Mouse (Mus musculus) midbrain, embryonic 13.5 days (tissue): ENCODE measurements around the gene Rap1gap. TPM values are rescaled to one million over a fixed set of nuclear protein-coding genes. Genes with fewer than 3 reads are reported as not detected.

Source experiments
- ATAC-seq: fragments of 200-750 bp; cut with Nextera tagmentation; 2 replicates; pipeline ENCODE4 v1.8.0; 2017; ENCODE audit warnings: mild to moderate bottlenecking, moderate TSS enrichment, moderate library complexity
- H3K27ac ChIP-seq: fragments of 300-500 bp; sonication (generic); 2 replicates; pipeline ENCODE4 v1.5.1; 2015; ENCODE audit warnings: inconsistent platforms, mild to moderate bottlenecking, moderate library complexity
- H3K27me3 ChIP-seq: fragments of 300-500 bp; sonication (generic); 2 replicates; pipeline ENCODE4 v1.6.1; 2015; ENCODE audit warnings: mild to moderate bottlenecking, inconsistent platforms
- H3K36me3 ChIP-seq: fragments of 300-500 bp; sonication (generic); 2 replicates; pipeline ENCODE4 v1.6.1; 2015; ENCODE audit warnings: mild to moderate bottlenecking, inconsistent platforms
- H3K4me1 ChIP-seq: fragments of 300-500 bp; sonication (generic); replicated peaks from 2 replicates; pipeline ENCODE4 v1.6.1; 2015; ENCODE audit warnings: inconsistent platforms
- H3K4me2 ChIP-seq: fragments of 300-500 bp; sonication (generic); replicated peaks from 2 replicates; pipeline ENCODE4 v1.6.1; 2015; ENCODE audit warnings: moderate library complexity, mild to moderate bottlenecking, inconsistent platforms
- H3K4me3 ChIP-seq: fragments of 300-500 bp; sonication (generic); replicated peaks from 2 replicates; pipeline ENCODE4 v1.5.1; 2015; ENCODE audit warnings: mild to moderate bottlenecking, inconsistent platforms
- H3K9ac ChIP-seq: fragments of 300-500 bp; sonication (generic); replicated peaks from 2 replicates; pipeline ENCODE4 v1.6.1; 2015; ENCODE audit warnings: mild to moderate bottlenecking, inconsistent platforms
- H3K9me3 ChIP-seq: fragments of 300-500 bp; sonication (generic); 2 replicates; pipeline ENCODE4 v1.6.1; 2016; ENCODE audit warnings: mild to moderate bottlenecking, inconsistent platforms
- WGBS: fragments of 180-500 bp; shearing (Covaris S2); methylation state at CpG from one replicate; pipeline ENCODE4 v1.1.7; 2015; 5-methylcytosine and 5-hydroxymethylcytosine counted together
- polyA plus RNA-seq: library from polyadenylated mRNA; unstranded; fragments of >200 nt; fragmentation: Nextera tagmentation; extraction: Ambion mirVana; gene quantifications from 2 replicates; pipeline ENCODE4 v1.2.1, GENCODE M21; 2015

Rap1gap gene
- polyA plus RNA-seq, 1 experiment from 2014 or later: 30.4 TPM

DNA sequence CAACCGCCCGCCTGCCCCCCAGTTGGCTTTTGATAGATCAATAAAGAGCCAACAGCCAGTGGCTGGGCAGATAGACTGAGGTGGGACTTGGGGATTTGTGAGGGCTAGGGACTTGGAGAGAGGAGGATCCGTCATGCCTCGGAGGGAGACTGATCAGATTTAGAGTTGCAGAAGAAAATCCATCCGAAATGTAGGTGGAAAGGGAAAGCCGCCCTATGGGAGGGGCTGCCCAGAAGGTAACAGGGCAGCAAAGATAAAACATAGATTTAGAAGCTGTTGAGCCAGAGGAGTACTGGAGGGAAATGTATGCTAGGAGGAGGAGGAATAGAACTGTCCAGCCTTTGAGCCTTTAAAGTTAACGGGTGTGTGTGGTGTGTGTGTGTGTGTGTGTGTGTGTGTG lies 88.7 kb downstream of the Rap1gap start:
- ATAC-seq: no peak
- H3K27me3 ChIP-seq: no peaks in the 10 kb centered on the region
- H3K4me1 ChIP-seq: 0 out of 2 replicates have a peak, but pooled peaks cover 12% of the 10 kb centered on the region
- no peak overlapping the region for H3K27ac ChIP-seq
- WGBS: 72% methylated on average over 7 of the region's 7 CpGs
- no peak overlapping the region for H3K4me3 ChIP-seq
- no peak overlapping the region for H3K4me2 ChIP-seq
- H3K9ac ChIP-seq: no peak overlapping the region
- no peaks in the 10 kb centered on the region for H3K36me3 ChIP-seq
- no peaks in the 10 kb centered on the region for H3K9me3 ChIP-seq

- no peak for ATAC-seq
- H3K4me3 ChIP-seq: no peak overlapping the region
- no peaks in the 10 kb centered on the region for H3K9me3 ChIP-seq
- 80% methylated on average over 2 of the region's 2 CpGs for WGBS
- H3K9ac ChIP-seq: no peak overlapping the region
- H3K4me2 ChIP-seq: no peak overlapping the region
- no peak overlapping the region for H3K27ac ChIP-seq
- 0 out of 2 replicates have a peak, but pooled peaks cover 12% of the 10 kb centered on the region for H3K4me1 ChIP-seq
- no peaks in the 10 kb centered on the region for H3K27me3 ChIP-seq
- no peaks in the 10 kb centered on the region for H3K36me3 ChIP-seq
These were observed 89.9 kb downstream of the Rap1gap start for GRCm38 (mm10) chr4:137754446-137754845.

- Histone ChIP-seq H3K27me3 (no peaks in the 10 kb centered on the region), H3K9ac (no peak overlapping the region), H3K36me3 (no peaks in the 10 kb centered on the region), H3K4me2 (no peak overlapping the region), H3K4me3 (no peak overlapping the region), H3K9me3 (no peaks in the 10 kb centered on the region), H3K27ac (no peak overlapping the region), H3K4me1 (peaks cover 25% of the 10 kb centered on the region)
- 77% methylated on average over 9 of the region's 9 CpGs for WGBS
- ATAC-seq: no peak
These were observed 98.4 kb downstream of the Rap1gap start for GRCm38 (mm10) chr4:137762886-137763285.

DNA sequence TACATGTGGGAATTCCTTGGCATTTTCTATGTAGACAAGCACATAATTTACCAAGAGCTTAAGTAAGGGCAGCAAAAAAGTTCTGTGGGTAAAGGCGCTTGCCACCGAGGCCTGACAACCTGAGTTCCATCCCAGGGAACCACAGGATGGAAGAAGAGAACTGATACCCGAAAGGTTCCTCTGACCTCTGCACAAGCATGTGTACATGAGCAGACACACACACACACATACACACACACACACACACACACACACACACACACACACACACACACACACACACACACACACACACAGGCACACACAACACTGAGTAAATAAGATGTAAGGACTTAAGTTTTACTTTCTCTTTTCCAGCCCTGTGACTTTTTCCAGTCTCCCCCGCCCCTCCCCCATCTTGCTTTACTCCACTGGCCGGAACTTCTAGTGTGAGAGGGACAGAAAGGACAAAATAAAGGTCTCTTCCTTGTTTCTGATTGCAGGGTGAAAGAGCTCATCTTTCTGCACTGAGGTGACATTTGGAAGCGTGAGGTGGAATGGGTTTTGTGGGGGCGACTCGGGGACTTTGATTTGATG lies 99.5 kb downstream of the Rap1gap start:
- H3K9me3 ChIP-seq: no peaks in the 10 kb centered on the region
- H3K27me3 ChIP-seq: no peaks in the 10 kb centered on the region
- ATAC-seq: no peak
- no peak overlapping the region for H3K9ac ChIP-seq
- H3K4me1 ChIP-seq: peaks cover 30% of the 10 kb centered on the region
- H3K27ac ChIP-seq: no peak overlapping the region
- H3K4me3 ChIP-seq: no peak overlapping the region
- 69% methylated on average over 8 of the region's 8 CpGs for WGBS
- no peak overlapping the region for H3K4me2 ChIP-seq
- H3K36me3 ChIP-seq: no peaks in the 10 kb centered on the region

DNA sequence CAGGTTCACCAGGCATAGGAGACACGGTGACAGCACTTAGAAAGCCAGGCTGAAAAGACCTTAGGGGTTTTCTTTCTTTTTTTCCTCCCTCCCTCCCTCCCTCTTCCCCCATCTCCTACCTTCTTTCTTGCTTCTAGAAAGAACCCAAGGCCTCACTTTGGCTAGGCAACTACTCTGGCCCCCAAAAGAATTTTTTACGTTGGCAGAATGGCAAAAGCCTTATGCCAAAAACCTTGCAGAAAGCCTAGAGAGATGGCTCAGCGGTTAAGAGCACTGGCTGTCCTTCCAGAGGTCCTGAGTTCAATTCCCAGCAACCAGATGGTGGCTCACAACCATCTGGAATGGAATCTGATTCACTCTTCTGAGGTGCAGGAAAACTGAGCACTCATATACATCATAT lies 100.1 kb downstream of the Rap1gap start:
- no peak overlapping the region for H3K9ac ChIP-seq
- no peak overlapping the region for H3K4me2 ChIP-seq
- 72% methylated on average over 3 of the region's 3 CpGs for WGBS
- H3K9me3 ChIP-seq: no peaks in the 10 kb centered on the region
- no peak for ATAC-seq
- H3K4me1 ChIP-seq: peaks cover 30% of the 10 kb centered on the region
- H3K27me3 ChIP-seq: no peaks in the 10 kb centered on the region
- H3K27ac ChIP-seq: peak overlapping the region; percentile 82
- no peaks in the 10 kb centered on the region for H3K36me3 ChIP-seq
- H3K4me3 ChIP-seq: no peak overlapping the region

- no peaks in the 10 kb centered on the region for H3K36me3 ChIP-seq
- ATAC-seq: peak; percentile 96
- H3K4me3 ChIP-seq: no peak overlapping the region
- peaks cover 30% of the 10 kb centered on the region for H3K4me1 ChIP-seq
- H3K9ac ChIP-seq: peak overlapping the region; percentile 24; the same call in 1 of the 2 replicates
- no peaks in the 10 kb centered on the region for H3K9me3 ChIP-seq
- no peak overlapping the region for H3K4me2 ChIP-seq
- H3K27me3 ChIP-seq: no peaks in the 10 kb centered on the region
- 21% methylated on average over 7 of the region's 7 CpGs for WGBS
- peak overlapping the region; percentile 82 for H3K27ac ChIP-seq
These were observed 101.0 kb downstream of the Rap1gap start for GRCm38 (mm10) chr4:137765554-137765971.

- no peak overlapping the region for H3K4me2 ChIP-seq
- 15% methylated on average over 5 of the region's 5 CpGs for WGBS
- no peak overlapping the region for H3K4me3 ChIP-seq
- no peak overlapping the region for H3K9ac ChIP-seq
- H3K9me3 ChIP-seq: no peaks in the 10 kb centered on the region
- H3K27ac ChIP-seq: peak overlapping the region; percentile 82; the same call in 1 of the 2 replicates
- no peaks in the 10 kb centered on the region for H3K27me3 ChIP-seq
- H3K4me1 ChIP-seq: peaks cover 30% of the 10 kb centered on the region
- no peak for ATAC-seq
- no peaks in the 10 kb centered on the region for H3K36me3 ChIP-seq
These were observed 101.8 kb downstream of the Rap1gap start for GRCm38 (mm10) chr4:137766365-137766764.

- H3K36me3 ChIP-seq: no peaks in the 10 kb centered on the region
- H3K27me3 ChIP-seq: no peaks in the 10 kb centered on the region
- ATAC-seq: no peak
- H3K4me2 ChIP-seq: no peak overlapping the region
- H3K9ac ChIP-seq: no peak overlapping the region
- no peak overlapping the region for H3K27ac ChIP-seq
- H3K9me3 ChIP-seq: no peaks in the 10 kb centered on the region
- 73% methylated on average over 5 of the region's 5 CpGs for whole genome bisulfite sequencing
- peaks cover 30% of the 10 kb centered on the region for H3K4me1 ChIP-seq
- H3K4me3 ChIP-seq: no peak overlapping the region
These were observed 103.9 kb downstream of the Rap1gap start for GRCm38 (mm10) chr4:137768381-137768780.

DNA sequence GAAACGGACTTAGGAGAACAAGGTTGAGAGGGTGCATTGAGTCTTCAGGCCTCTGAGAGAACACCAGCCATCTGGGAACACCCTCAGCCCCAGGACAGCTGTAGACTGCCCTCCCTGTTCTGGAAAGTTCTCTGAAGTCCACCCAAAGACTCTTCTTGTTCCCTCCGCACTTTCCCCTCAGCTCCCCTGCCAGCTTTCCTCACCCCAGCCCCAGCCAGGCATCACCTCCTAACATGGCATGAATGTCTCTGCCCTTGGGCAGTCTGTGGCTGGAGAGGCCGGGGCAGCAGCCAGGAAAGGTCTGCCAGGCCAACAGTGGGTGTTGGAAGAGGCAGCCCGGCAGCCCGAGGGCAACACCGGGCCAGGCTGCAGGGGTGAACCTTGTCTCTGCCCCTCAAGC lies 104.3 kb downstream of the Rap1gap start:
- Histone ChIP-seq H3K9me3 (no peaks in the 10 kb centered on the region), H3K4me3 (no peak overlapping the region), H3K27me3 (no peaks in the 10 kb centered on the region), H3K9ac (no peak overlapping the region), H3K36me3 (no peaks in the 10 kb centered on the region), H3K4me2 (no peak overlapping the region), H3K4me1 (peaks cover 34% of the 10 kb centered on the region), H3K27ac (no peak overlapping the region)
- 91% methylated on average over 6 of the region's 6 CpGs for WGBS
- no peak for ATAC-seq

- no peaks in the 10 kb centered on the region for H3K36me3 ChIP-seq
- H3K9ac ChIP-seq: no peak overlapping the region; the same call in 1 of the 2 replicates
- no peak overlapping the region for H3K4me2 ChIP-seq
- peaks cover 31% of the 10 kb centered on the region for H3K4me1 ChIP-seq
- 65% methylated on average over 7 of the region's 7 CpGs for WGBS
- no peaks in the 10 kb centered on the region for H3K27me3 ChIP-seq
- no peaks in the 10 kb centered on the region for H3K9me3 ChIP-seq
- no peak overlapping the region for H3K4me3 ChIP-seq
- no peak for ATAC-seq
- no peak overlapping the region for H3K27ac ChIP-seq
These were observed 105.1 kb downstream of the Rap1gap start for GRCm38 (mm10) chr4:137769635-137770034.

GRCm38 (mm10) chr4:137770901-137771612 lies 106.5 kb downstream of the Rap1gap start:
- H3K9ac ChIP-seq: no peak overlapping the region
- H3K9me3 ChIP-seq: no peaks in the 10 kb centered on the region
- ATAC-seq: no peak
- no peak overlapping the region for H3K4me2 ChIP-seq
- H3K27ac ChIP-seq: no peak overlapping the region
- no peak overlapping the region for H3K4me3 ChIP-seq
- WGBS: 75% methylated on average over 14 of the region's 14 CpGs
- no peaks in the 10 kb centered on the region for H3K27me3 ChIP-seq
- H3K4me1 ChIP-seq: peaks cover 17% of the 10 kb centered on the region
- no peaks in the 10 kb centered on the region for H3K36me3 ChIP-seq

- Histone ChIP-seq H3K9ac (no peak overlapping the region), H3K4me3 (no peak overlapping the region), H3K9me3 (no peaks in the 10 kb centered on the region), H3K36me3 (no peaks in the 10 kb centered on the region), H3K4me1 (0 out of 2 replicates have a peak, but pooled peaks cover 11% of the 10 kb centered on the region), H3K27ac (no peak overlapping the region), H3K4me2 (no peak overlapping the region), H3K27me3 (no peaks in the 10 kb centered on the region)
- WGBS: 83% methylated on average over 3 of the region's 3 CpGs
- no peak for ATAC-seq
These were observed 107.2 kb downstream of the Rap1gap start for GRCm38 (mm10) chr4:137771749-137772148.
